Mouse (Mus musculus) heart, postnatal 0 days (tissue): ENCODE results near the gene Lefty1. TPM values are rescaled to one million over a fixed set of nuclear protein-coding genes. Genes with fewer than 3 reads are reported as not detected.

Source experiments
- ATAC-seq: fragments of 200-750 bp; cut with Nextera tagmentation; 2 replicates; pipeline ENCODE4 v1.8.0; 2017; ENCODE audit warnings: low read depth, moderate number of reproducible peaks, moderate library complexity; ENCODE audit not compliant: insufficient read depth
- DNase-seq: peaks from one replicate; pipeline ENCODE4 v3.0.0-alpha.2; 2016; ENCODE audit warnings: low spot score
- H3K27ac ChIP-seq: fragments of 300-500 bp; sonication (generic); 2 replicates; pipeline ENCODE4 v1.5.1; 2014; ENCODE audit warnings: low read depth, mild to moderate bottlenecking
- H3K27me3 ChIP-seq: fragments of 300-500 bp; sonication (generic); 2 replicates; pipeline ENCODE4 v1.6.1; 2014; ENCODE audit warnings: low read length, mixed read lengths; ENCODE audit not compliant: control insufficient read depth, insufficient read depth
- H3K36me3 ChIP-seq: fragments of 300-500 bp; sonication (generic); replicated peaks from 2 replicates; pipeline ENCODE4 v1.6.1; 2014; ENCODE audit warnings: low read length, mixed read lengths; ENCODE audit not compliant: control insufficient read depth, insufficient read depth
- H3K4me1 ChIP-seq: fragments of 300-500 bp; sonication (generic); 2 replicates; pipeline ENCODE4 v1.6.1; 2014; ENCODE audit warnings: antibody characterized with exemption; ENCODE audit not compliant: control insufficient read depth, insufficient read depth
- H3K4me2 ChIP-seq: fragments of 300-500 bp; sonication (generic); 2 replicates; pipeline ENCODE4 v1.6.1; 2014; ENCODE audit warnings: low read depth, mild to moderate bottlenecking, low read length, moderate library complexity
- H3K4me3 ChIP-seq: fragments of 300-500 bp; sonication (generic); 2 replicates; pipeline ENCODE4 v1.5.1; 2014; ENCODE audit warnings: low read depth, low read length
- H3K9ac ChIP-seq: fragments of 300-500 bp; sonication (generic); replicated peaks from 2 replicates; pipeline ENCODE4 v1.6.1; 2014; ENCODE audit warnings: low read depth, low read length, mixed read lengths
- H3K9me3 ChIP-seq: fragments of 300-500 bp; sonication (generic); replicated peaks from 2 replicates; pipeline ENCODE4 v1.6.1; 2016; ENCODE audit warnings: low read length; ENCODE audit not compliant: control insufficient read depth
- CTCF ChIP-seq: IDR thresholded peaks from 2 replicates; pipeline ENCODE4 v1.5.1; 2016; ENCODE audit warnings: antibody characterized with exemption, control low read depth, low read depth
- EP300 ChIP-seq: IDR thresholded peaks from 2 replicates; pipeline ENCODE4 v1.6.1; 2016; ENCODE audit warnings: antibody characterized with exemption, low read depth
- WGBS: fragments of 180-500 bp; shearing (Covaris S2); extraction: QIAGEN DNeasy Blood & Tissue Kit; methylation state at CpG from one replicate; pipeline ENCODE4 v1.1.7; 2014; 5-methylcytosine and 5-hydroxymethylcytosine counted together
- polyA plus RNA-seq: library from polyadenylated mRNA; unstranded; fragments of >200 nt; fragmentation: Nextera tagmentation; extraction: Ambion mirVana; gene quantifications from 2 replicates; pipeline ENCODE4 v1.2.1, GENCODE M21; 2015
- total RNA-seq: library from RNA; depleted of rRNA; stranded (reverse); fragments of >200 nt; gene quantifications from 2 replicates; pipeline ENCODE4 v1.2.3, GENCODE M21; 2014; ENCODE audit warnings: low replicate concordance

Gene Lefty1
- total and polyA plus RNA-seq, 2 experiments from 2014 or later, result 1.3 to 1.6 TPM

DNA sequence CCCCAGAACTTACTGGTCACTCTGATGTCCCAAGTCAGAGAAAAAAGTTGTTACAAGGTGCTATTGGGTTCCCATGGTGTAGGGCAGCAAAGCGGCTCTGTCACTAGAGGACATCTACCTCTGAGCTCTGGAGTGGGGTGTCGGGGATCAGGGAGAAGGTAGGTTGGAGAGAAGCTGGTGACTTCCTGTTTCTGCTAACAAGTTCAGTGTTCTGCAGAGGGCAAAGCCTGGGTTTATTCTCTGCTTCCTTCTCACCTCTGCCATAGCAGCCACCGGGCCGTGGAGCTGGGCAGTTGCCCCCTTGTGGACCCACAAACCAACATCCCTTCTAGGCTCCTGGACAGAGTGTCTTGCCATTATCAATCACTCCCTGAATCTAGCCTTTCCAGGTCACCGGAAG, 22.0 kb upstream of the Lefty1 start:
- WGBS, result 82% methylated on average over 5 of the region's 5 CpGs

DNA sequence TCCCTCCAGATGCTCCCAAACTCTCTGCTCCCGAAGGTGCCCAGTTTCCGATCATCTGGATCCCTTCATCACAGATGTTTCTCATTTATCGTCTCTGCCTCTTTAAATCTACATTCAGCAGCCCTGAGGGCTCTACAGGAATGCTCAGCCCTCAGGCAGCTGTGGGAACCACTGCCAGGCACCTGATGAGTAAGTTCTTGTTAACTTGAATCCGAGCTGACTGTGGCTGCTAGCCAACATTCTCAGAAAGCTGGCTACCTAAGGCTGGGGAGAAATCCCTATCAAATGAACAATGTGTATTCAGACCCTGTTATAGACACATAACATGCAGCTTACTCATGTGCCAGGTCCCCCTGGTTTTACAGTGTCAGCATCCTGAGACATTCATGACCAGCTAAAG, 21.0 kb upstream of the Lefty1 start:
- TF ChIP-seq CTCF, result no peak
- TF ChIP-seq EP300, result no peak
- no peaks in the 10 kb centered on the region for H3K27me3 ChIP-seq
- no peak overlapping the region for H3K4me2 ChIP-seq
- no peaks in the 10 kb centered on the region for H3K36me3 ChIP-seq
- peaks cover 6% of the 10 kb centered on the region; the same call in 1 of the 2 replicates for H3K4me1 ChIP-seq
- ATAC-seq (peak; percentile 73), DNase-seq (peak; percentile 47)
- H3K9ac ChIP-seq, result no peak overlapping the region
- no peak overlapping the region for H3K27ac ChIP-seq
- no peak overlapping the region for H3K4me3 ChIP-seq
- WGBS, result 24% methylated on average over 4 of the region's 4 CpGs
- H3K9me3 ChIP-seq, result no peaks in the 10 kb centered on the region

More for the DNA sequence above, 22.0 kb upstream of the Lefty1 start:
- no peak overlapping the region for H3K4me2 ChIP-seq
- no peaks in the 10 kb centered on the region for H3K9me3 ChIP-seq
- H3K4me1 ChIP-seq, result peaks cover 6% of the 10 kb centered on the region; the same call in 1 of the 2 replicates
- H3K27me3 ChIP-seq, result no peaks in the 10 kb centered on the region
- no peak overlapping the region for H3K27ac ChIP-seq
- no peak for DNase-seq
- no peak for ATAC-seq
- H3K4me3 ChIP-seq, result no peak overlapping the region
- no peak overlapping the region for H3K9ac ChIP-seq
- TF ChIP-seq CTCF (no peak), EP300 (no peak)
- peaks cover 4% of the 10 kb centered on the region; the same call in 1 of the 2 replicates for H3K36me3 ChIP-seq

DNA sequence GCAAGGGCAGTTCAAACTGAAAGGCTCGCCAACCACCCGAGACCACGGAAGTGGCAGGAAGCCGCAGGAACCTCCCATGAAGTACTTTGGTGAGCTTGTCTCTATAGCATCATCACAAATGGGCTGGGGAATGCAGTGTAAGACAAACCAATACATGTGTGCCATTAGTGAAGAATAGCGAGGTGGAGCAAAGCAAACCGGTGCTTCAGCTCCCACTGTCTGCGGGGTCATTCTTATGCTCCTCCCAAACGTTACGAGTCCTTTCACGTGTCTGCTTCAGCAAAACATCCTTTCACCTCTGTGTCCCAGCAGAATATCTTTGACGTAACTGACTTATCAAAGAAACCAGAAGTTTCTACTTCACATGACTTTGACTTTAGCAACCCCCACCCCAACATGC, 18.4 kb upstream of the Lefty1 start:
- Histone ChIP-seq H3K4me3 (no peak overlapping the region), H3K4me2 (no peak overlapping the region), H3K9ac (no peak overlapping the region), H3K4me1 (peaks cover 6% of the 10 kb centered on the region; the same call in 1 of the 2 replicates), H3K27ac (no peak overlapping the region), H3K36me3 (no peaks in the 10 kb centered on the region), H3K27me3 (no peaks in the 10 kb centered on the region), H3K9me3 (no peaks in the 10 kb centered on the region)
- WGBS, result 85% methylated on average over 11 of the region's 11 CpGs
- no peak for TF ChIP-seq EP300
- no peak for TF ChIP-seq CTCF
- no peak for ATAC-seq
- no peak for DNase-seq

DNA sequence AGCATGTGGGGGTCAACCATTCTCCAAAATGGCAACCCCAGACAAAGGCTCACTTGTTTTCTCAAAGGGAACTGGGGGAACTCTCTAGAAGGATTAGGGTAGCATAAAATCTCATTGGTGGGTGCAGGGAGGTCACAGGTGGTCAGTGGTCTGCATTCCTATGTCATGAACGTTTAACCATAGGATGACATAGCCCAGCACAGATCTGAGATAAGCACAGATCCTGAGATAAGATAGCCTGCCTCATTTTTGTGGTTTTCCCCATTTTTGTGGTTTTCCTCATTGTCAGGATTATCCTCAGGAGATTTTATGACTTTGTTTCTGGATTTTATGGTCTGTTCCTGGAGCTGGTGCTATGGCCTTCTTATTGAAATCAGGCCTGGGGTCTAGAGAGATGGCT, 17.8 kb upstream of the Lefty1 start:
- DNase-seq, result no peak
- H3K4me3 ChIP-seq, result no peak overlapping the region
- no peaks in the 10 kb centered on the region for H3K36me3 ChIP-seq
- no peaks in the 10 kb centered on the region for H3K27me3 ChIP-seq
- peaks cover 6% of the 10 kb centered on the region; the same call in 1 of the 2 replicates for H3K4me1 ChIP-seq
- TF ChIP-seq EP300 (no peak), CTCF (no peak)
- no peak overlapping the region for H3K4me2 ChIP-seq
- H3K9ac ChIP-seq, result no peak overlapping the region
- ATAC-seq, result no peak
- H3K9me3 ChIP-seq, result no peaks in the 10 kb centered on the region
- 21% methylated on average over 1 of the region's 1 CpGs for WGBS
- no peak overlapping the region for H3K27ac ChIP-seq

DNA sequence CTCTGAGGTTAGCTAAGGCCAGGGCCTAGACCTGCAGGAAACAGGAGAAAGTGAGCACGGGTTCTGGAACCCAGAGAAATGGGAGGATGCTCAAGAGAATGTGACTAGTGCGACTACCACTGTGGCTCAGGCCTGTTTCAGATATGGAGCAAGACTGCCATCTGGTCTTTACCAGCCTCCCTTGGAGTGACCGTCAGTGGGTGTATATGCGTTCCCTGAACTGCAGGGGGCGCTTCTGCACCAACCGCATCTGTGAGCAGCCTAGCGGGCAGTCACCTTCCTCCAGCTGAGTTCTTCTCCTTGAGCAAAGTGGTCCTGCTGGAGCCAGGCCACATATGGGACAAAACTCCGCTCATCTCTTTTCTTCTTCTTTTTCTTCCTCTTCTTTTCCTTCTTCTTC, 15.1 kb upstream of the Lefty1 start:
- Histone ChIP-seq H3K27ac (no peak overlapping the region), H3K9me3 (no peaks in the 10 kb centered on the region), H3K4me3 (no peak overlapping the region), H3K27me3 (no peaks in the 10 kb centered on the region), H3K9ac (no peak overlapping the region), H3K4me2 (no peak overlapping the region), H3K4me1 (no peaks in the 10 kb centered on the region), H3K36me3 (no peaks in the 10 kb centered on the region)
- peak; percentile 33; the same call in 1 of the 2 replicates for ATAC-seq
- TF ChIP-seq CTCF (peak; percentile 29), EP300 (no peak)
- no peak for DNase-seq
- 30% methylated on average over 8 of the region's 8 CpGs for WGBS
